Mouse (Mus musculus) cerebellum, adult 9-10 months (tissue): ENCODE measurements around the gene Supv3l1.
"Not testable (repeated sequence)": the region's sequence is repeated elsewhere in the genome, so short reads cannot be mapped to it uniquely, and the experiment has no call there.

Source experiments
- DNase-seq: peaks from one replicate; pipeline ENCODE4 v3.0.0; 2022

Supv3l1 gene

GRCm38 (mm10) chr10:62449364-62450279, at the start of gene Supv3l1, which contains the start of gene 4930507D05Rik:
Gene Supv3l1 (minus strand): TSS chr10:62449738.
Gene 4930507D05Rik (plus strand): TSS chr10:62449489.
- peak; percentile 94 for DNase-seq

GRCm38 (mm10) chr10:62491681-62492080, 42.1 kb upstream of the Supv3l1 start:
- DNase-seq = not testable (repeated sequence)

- peak; percentile 73 for DNase-seq
Observed at GRCm38 (mm10) chr10:62488266-62488665, 38.7 kb upstream of the Supv3l1 start.

- peak; percentile 99 for DNase-seq
Observed at GRCm38 (mm10) chr10:62486618-62487415, 37.3 kb upstream of the Supv3l1 start, which contains the start of gene Vps26a. Gene Vps26a (minus strand): TSS chr10:62486805.

- DNase-seq = no peak
Observed at GRCm38 (mm10) chr10:62485878-62486582, 36.5 kb upstream of the Supv3l1 start.

- no peak for DNase-seq
Observed at GRCm38 (mm10) chr10:62481108-62481852, 31.7 kb upstream of the Supv3l1 start.

GRCm38 (mm10) chr10:62476980-62477379, 27.4 kb upstream of the Supv3l1 start:
- no peak for DNase-seq

GRCm38 (mm10) chr10:62474944-62475343, 25.4 kb upstream of the Supv3l1 start:
- DNase-seq = no peak

- no peak for DNase-seq
Observed at GRCm38 (mm10) chr10:62471105-62471504, 21.6 kb upstream of the Supv3l1 start.

- no peak for DNase-seq
Observed at GRCm38 (mm10) chr10:62469736-62470135, 20.2 kb upstream of the Supv3l1 start.

GRCm38 (mm10) chr10:62461321-62461720, 11.8 kb upstream of the Supv3l1 start:
- DNase-seq = no peak

GRCm38 (mm10) chr10:62452001-62452400, 2.5 kb upstream of the Supv3l1 start:
- not testable (repeated sequence) for DNase-seq

GRCm38 (mm10) chr10:62450280-62450640, 722 bp upstream of the Supv3l1 start:
- no peak for DNase-seq

GRCm38 (mm10) chr10:62430427-62430826, 19.1 kb downstream of the Supv3l1 start:
- DNase-seq = no peak

GRCm38 (mm10) chr10:62425081-62425871, 24.3 kb downstream of the Supv3l1 start:
- DNase-seq = no peak

GRCm38 (mm10) chr10:62422255-62422654, 27.3 kb downstream of the Supv3l1 start, which contains the start of gene Hkdc1:
Gene Hkdc1 (minus strand): TSS chr10:62422491.
- no peak for DNase-seq

- DNase-seq = no peak
Observed at GRCm38 (mm10) chr10:62421127-62421526, 28.4 kb downstream of the Supv3l1 start.

- DNase-seq = no peak
Observed at GRCm38 (mm10) chr10:62420399-62420798, 29.1 kb downstream of the Supv3l1 start.

- no peak for DNase-seq
Observed at GRCm38 (mm10) chr10:62419422-62419821, 30.1 kb downstream of the Supv3l1 start.

- no peak for DNase-seq
Observed at GRCm38 (mm10) chr10:62418831-62419356, 30.6 kb downstream of the Supv3l1 start.

- no peak for DNase-seq
Observed at GRCm38 (mm10) chr10:62413606-62413982, 35.9 kb downstream of the Supv3l1 start.
